Mouse (Mus musculus): ENCODE measurements around the gene BC035947.
A peak's percentile ranks its signal among the peaks of the same experiment; 100 is the strongest.

BC035947 gene

GRCm38 (mm10) chr1:78501036-78501435 lies 10.9 kb downstream of the BC035947 start:
- DNase-seq (ENCODE audit: low spot score), result no peak

- no peak for DNase-seq (ENCODE audit: low spot score)
These were observed 21.8 kb downstream of the BC035947 start for GRCm38 (mm10) chr1:78490143-78490542.

DNA sequence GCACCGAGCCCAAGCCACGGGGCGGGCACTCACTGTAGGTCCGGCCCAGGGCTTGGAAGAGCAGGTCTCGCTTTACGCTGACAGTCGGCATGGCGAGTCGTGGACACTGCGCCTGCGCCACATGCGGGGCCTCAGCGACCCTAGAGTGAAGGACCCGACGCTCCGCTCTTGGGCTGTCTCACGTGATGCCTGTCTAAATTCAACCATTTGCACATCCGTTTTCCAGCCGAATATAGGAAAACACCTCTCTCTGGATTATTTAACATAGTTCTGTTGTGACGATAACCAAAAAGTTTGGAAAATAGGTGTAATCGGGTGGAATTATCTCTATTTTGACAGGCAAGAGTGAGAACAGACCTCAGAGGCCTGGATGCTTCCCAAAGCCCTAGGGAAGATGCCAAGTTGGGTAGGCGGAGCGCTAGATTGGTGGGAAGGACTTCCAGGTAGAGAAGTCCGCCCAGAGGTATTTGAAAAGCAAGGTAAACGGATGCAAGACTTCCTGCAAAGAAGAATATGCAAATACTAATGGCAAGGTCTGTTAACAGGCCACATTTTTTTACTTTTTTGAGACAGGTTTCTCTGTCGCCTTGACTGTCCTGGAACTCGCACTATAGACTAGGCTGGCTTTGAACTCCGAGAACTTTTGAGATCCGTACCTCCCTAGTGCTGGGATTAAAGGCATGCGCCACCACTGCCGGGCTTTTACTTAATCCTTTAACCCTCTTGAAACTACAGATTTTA lies 23.0 kb downstream of the BC035947 start, which contains the start of gene Farsb:
Gene Farsb, minus strand, starts transcription at position 146 of the 741 bp plus-strand sequence.
- peak; percentile 94 for DNase-seq (ENCODE audit: low spot score)

DNA sequence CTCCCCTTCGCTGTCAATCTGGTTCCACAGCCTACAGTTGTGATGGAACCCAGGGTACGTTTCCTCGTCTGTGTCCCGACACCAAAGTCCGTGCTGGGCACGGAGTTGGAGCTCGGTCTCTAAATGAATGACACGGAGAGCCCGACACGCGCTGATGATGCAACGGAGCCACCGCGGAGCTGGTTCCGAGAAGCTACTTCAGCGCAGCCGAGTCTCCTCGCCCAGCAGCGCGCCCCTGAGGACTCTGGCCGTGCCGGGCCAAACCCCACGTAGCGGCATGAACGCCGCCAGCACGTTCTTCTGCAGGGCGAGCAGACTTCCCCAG lies 23.6 kb downstream of the BC035947 start:
- no peak for DNase-seq (ENCODE audit: low spot score)

DNA sequence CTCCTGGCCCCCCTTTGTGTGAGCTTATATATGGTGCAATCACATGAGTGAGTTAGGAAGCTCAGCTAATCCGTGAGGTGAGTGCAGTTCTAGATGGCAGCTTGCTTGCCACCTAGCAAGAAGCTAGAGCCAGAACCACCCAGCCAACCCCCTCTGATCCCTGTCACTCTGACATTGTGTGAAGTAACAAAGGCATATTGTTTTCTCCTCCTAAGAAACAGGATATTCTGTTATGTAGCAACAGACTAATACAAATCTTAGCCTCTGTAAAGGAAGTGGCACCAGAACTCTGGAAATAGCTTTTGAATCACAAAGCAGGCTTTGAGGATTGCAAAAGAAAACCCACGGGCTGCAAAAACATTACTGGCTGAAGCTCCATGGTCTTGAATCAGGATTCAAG lies 27.6 kb downstream of the BC035947 start:
- no peak for DNase-seq (ENCODE audit: low spot score)

DNA sequence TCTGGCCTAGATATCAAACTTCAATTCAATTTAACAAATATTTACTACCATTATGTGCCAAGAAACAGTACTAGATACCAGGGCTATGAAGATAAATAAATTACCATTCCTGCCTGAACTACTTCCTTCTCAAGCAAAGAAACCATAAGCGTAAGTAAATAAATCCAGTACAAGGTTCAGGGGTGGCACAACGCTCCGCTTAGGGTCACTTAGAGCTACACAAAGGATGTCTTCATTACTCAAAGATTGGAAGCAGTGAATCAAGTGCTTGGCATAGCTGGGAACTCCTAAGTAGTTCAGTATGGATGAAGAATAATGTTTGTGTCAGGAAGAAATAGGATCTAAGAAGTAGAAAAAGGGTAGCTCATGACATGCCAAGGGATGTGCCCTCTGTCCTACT lies 28.5 kb downstream of the BC035947 start:
- no peak for DNase-seq (ENCODE audit: low spot score)

DNA sequence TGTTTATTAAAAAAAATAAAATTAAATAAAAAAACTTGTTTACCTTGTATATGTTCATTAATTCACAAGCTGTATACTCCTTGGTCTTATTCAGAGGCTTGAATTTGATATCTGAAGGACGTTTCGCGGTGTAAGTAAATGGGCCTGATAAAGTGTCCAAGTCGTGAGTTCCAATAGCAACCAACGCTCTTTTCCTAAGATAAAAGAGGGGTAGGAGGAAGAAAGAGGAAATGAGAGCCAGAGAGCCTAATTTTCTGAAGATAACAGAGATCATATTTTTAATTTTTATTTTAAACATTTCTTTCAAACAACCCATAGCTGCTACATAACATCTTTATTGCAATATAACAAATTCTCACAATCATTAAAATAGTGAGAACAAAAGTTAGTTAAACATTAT lies 39.5 kb downstream of the BC035947 start:
- no peak for DNase-seq (ENCODE audit: low spot score)

DNA sequence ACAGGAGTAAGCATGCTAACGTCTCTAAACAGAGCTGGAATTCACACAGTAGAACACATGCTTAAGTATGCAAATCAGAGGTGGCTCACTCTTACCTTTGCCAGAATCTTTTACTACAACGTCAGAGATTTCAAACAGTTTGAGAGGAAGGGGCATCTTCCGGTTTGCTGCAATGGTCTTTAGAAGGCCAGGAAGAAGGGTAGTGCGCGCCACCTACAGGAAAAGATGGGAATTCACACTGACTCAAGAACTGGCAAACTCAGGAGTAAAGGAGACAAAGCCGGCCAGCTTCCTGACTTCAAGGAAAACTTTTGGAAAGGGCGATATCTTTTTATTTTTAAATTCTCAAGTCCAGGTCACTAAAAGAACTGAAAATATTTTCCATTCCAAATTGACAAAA lies 57.3 kb downstream of the BC035947 start:
- peak; percentile 82 for DNase-seq (ENCODE audit: low spot score)

- DNase-seq (ENCODE audit: low spot score), result no peak
These were observed 58.1 kb downstream of the BC035947 start for GRCm38 (mm10) chr1:78453886-78454285.

- no peak for DNase-seq (ENCODE audit: low spot score)
These were observed 59.4 kb downstream of the BC035947 start for GRCm38 (mm10) chr1:78452544-78452943.

GRCm38 (mm10) chr1:78451070-78451854 lies 60.7 kb downstream of the BC035947 start:
- no peak for DNase-seq (ENCODE audit: low spot score)

- DNase-seq (ENCODE audit: low spot score), result no peak
These were observed 63.9 kb downstream of the BC035947 start for GRCm38 (mm10) chr1:78448091-78448490.
